Comparison of ENCODE assay signal across 23 mouse cellular contexts in the genomic region with DNA sequence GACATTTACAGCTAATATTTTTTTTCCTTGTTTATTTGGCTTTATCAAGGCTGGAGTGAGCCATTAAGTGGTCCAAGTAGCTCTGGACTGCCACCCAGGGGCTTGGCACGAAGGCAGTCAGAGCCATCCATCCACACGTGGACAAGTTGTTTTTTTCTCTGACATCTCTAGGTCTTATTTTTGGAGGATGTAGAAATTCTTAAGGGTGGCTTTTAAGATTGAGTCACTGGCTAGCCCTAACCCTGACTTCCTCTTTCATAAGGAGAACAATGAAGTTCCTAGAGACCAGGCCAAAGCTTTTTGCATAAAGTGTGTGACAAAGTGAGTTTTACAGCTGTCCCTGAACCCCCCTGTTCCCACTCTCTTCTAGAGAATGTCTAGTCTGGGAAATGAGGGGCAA. TPM values are rescaled to one million over a fixed set of nuclear protein-coding genes. Genes with fewer than 3 reads are reported as not detected.
DNase-seq lines count a peak whose midpoint lies in the region; ATAC-seq and TF ChIP-seq lines count a peak whose summit lies in the region.
"Had no signal": no experiment of that assay in that cellular context is flagged by ENCODE, and none has a peak within 500 bp of the region (broad histone marks: within the 10 kb centered on the region; RNA-seq: fewer than 3 reads in every experiment).

No protein-coding gene starts in this region.

- ATAC-seq in granulocyte monocyte progenitor cell, adult 5-6 weeks (replicated peaks; ENCODE audit: poor library complexity, severe bottlenecking) = peak; percentile 84
- peak; percentile 51 for ATAC-seq in monocyte, adult 5-6 weeks (replicated peaks; ENCODE audit: insufficient number of reproducible peaks, low FRiP score, low TSS enrichment, poor library complexity, severe bottlenecking)
- ATAC-seq in activated CD4-positive, CD25-positive, alpha-beta regulatory T cell, adult 4 months = no peak
- ATAC-seq: forebrain, embryonic 13.5 days; liver, embryonic 12.5 days; midbrain, embryonic 16.5 days; Patski had no signal

- no peak overlapping the region for H3K9ac ChIP-seq in MEL (ENCODE audit: control insufficient read depth, low read depth, low read length, poor library complexity, severe bottlenecking)
- H3K9ac ChIP-seq: forebrain, embryonic 13.5 days; heart, embryonic 13.5 days; hindbrain, embryonic 14.5 days; liver, embryonic 12.5 days; neural tube, embryonic 12.5 days had no signal

- H3K27ac ChIP-seq in layer of hippocampus, adult 2 months = peak overlapping the region; percentile 36; the same call in 1 of the 2 replicates
- no peak overlapping the region for H3K27ac ChIP-seq in MEL (ENCODE audit: control insufficient read depth, low read depth, low read length)
- H3K27ac ChIP-seq: forebrain, embryonic 13.5 days; heart, embryonic 13.5 days; hindbrain, embryonic 14.5 days; liver, embryonic 12.5 days; neural tube, embryonic 12.5 days had no signal

- no peak for TF ChIP-seq CTCF in layer of hippocampus, adult 2 months (conservative IDR thresholded peaks at IDR 0.05)
- no peak for TF ChIP-seq CTCF in MEL (IDR thresholded peaks at IDR 0.05 in 2 of 3, conservative IDR thresholded peaks at IDR 0.05 in 1 of 3; ENCODE audit: control insufficient read depth in 1 of 3, insufficient read depth in 1 of 3, low read depth in 2 of 3, low read length in 3 of 3, poor library complexity in 1 of 3, severe bottlenecking in 1 of 3)

- H3K9me3 ChIP-seq in MEL (replicated peaks; ENCODE audit: insufficient read depth, low read length) = no peaks in the 10 kb centered on the region
- H3K9me3 ChIP-seq: forebrain, embryonic 13.5 days; heart, embryonic 13.5 days; liver, embryonic 12.5 days; megakaryocyte, embryonic 14.5 days; neural tube, embryonic 12.5 days had no signal

- peaks cover 7 to 12% of the 10 kb centered on the region in 2 experiments for H3K4me1 ChIP-seq in MEL (ENCODE audit: control insufficient read depth in 1 of 2, insufficient read depth in 2 of 2, low read length in 2 of 2)

- TF ChIP-seq RAD21 in MEL (IDR thresholded peaks at IDR 0.05; ENCODE audit: low read depth, low read length) = no peak

- H3K27me3 ChIP-seq in MEL (ENCODE audit: control insufficient read depth in 1 of 2, insufficient read depth in 2 of 2, low read length in 2 of 2) = no peaks in the 10 kb centered on the region
- H3K27me3 ChIP-seq: forebrain, embryonic 13.5 days; heart, embryonic 13.5 days; liver, embryonic 12.5 days; megakaryocyte, embryonic 14.5 days; neural tube, embryonic 12.5 days; Patski had no signal

- no peak overlapping the region for H3K4me3 ChIP-seq in layer of hippocampus, adult 2 months
- no peak overlapping the region for H3K4me3 ChIP-seq in MEL (ENCODE audit: control insufficient read depth in 1 of 2, insufficient read depth in 1 of 2, low read depth in 2 of 2, low read length in 2 of 2)
- H3K4me3 ChIP-seq: forebrain, embryonic 13.5 days; heart, embryonic 13.5 days; liver, embryonic 12.5 days; megakaryocyte, embryonic 14.5 days; neural tube, embryonic 12.5 days had no signal

- no peak for TF ChIP-seq POLR2A in MEL (IDR thresholded peaks at IDR 0.05; ENCODE audit: control insufficient read depth in 1 of 2, insufficient read depth in 1 of 2, low read depth in 1 of 2, low read length in 2 of 2, poor library complexity in 1 of 2)

- DNase-seq in layer of hippocampus, adult 2 months (ENCODE audit: low spot score in 2 of 2) = no peak
- DNase-seq in layer of hippocampus, postnatal 25 days (ENCODE audit: extremely low spot score in 1 of 2, low spot score in 1 of 2) = no peak
- DNase-seq in MEL (ENCODE audit: low read depth, low spot score) = peak; percentile 73
- no peak for DNase-seq in cerebellum, postnatal 14 days
- DNase-seq in cerebellum, adult 18-20 months = no peak
- DNase-seq: cerebellum, adult 11-12 months; embryo, embryonic 11 days; kidney, adult 11 months; kidney, postnatal 36 days; left cerebral cortex, postnatal 4 days; right cerebral cortex, postnatal 25 days; thymus, postnatal 25 days had no signal

- no peaks in the 10 kb centered on the region for H3K79me2 ChIP-seq in MEL (ENCODE audit: control insufficient read depth, insufficient read depth, low read length, poor library complexity)

- H3K36me3 ChIP-seq in MEL (ENCODE audit: control insufficient read depth in 1 of 2, insufficient read depth in 2 of 2, low read length in 2 of 2) = peaks cover 0 to 19% of the 10 kb centered on the region in 2 experiments; a peak in 2 of 4 replicates

- no peak for TF ChIP-seq EP300 in MEL (IDR thresholded peaks at IDR 0.05; ENCODE audit: low read depth in 1 of 2, low read length in 2 of 2)

TF ChIP-seq in MEL, 35 proteins besides CTCF, POLR2A, EP300 and RAD21:
- TF ChIP-seq GATA1 (IDR thresholded peaks at IDR 0.05; ENCODE audit: low read depth, low read length) (no peak), E2F4 (IDR thresholded peaks at IDR 0.05; ENCODE audit: borderline replicate concordance, low read depth, low read length) (no peak), ETS1 (IDR thresholded peaks at IDR 0.05; ENCODE audit: low read depth, low read length) (no peak), POLR2AphosphoS5 (IDR thresholded peaks at IDR 0.05; ENCODE audit: borderline replicate concordance, low read depth, low read length) (no peak), RCOR1 (IDR thresholded peaks at IDR 0.05; ENCODE audit: low read depth, low read length) (no peak), CHD2 (IDR thresholded peaks at IDR 0.05; ENCODE audit: low read length) (no peak), SMC3 (IDR thresholded peaks at IDR 0.05; ENCODE audit: low read depth, low read length) (no peak), CHD1 (IDR thresholded peaks at IDR 0.05; ENCODE audit: low read depth, low read length) (no peak), ZNF384 (IDR thresholded peaks at IDR 0.05; ENCODE audit: low read depth, low read length) (no peak), ELF1 (IDR thresholded peaks at IDR 0.05; ENCODE audit: low read depth, low read length) (no peak), JUND (IDR thresholded peaks at IDR 0.05; ENCODE audit: low read depth, low read length) (no peak), POLR2AphosphoS2 (IDR thresholded peaks at IDR 0.05; ENCODE audit: low read length) (no peak), GABPA (IDR thresholded peaks at IDR 0.05; ENCODE audit: low read depth, low read length) (no peak), MYB (IDR thresholded peaks at IDR 0.05; ENCODE audit: low read depth, low read length) (no peak)

RNA-seq across cellular contexts. Expression of gene Mocs2, which starts 16.5 kb away (rescaled TPM):
- 10 to 100 TPM; 79.8 to 86.7 TPM for total RNA-seq in layer of hippocampus, adult 2 months (2021)
- total RNA-seq in layer of hippocampus, postnatal 25 days (2021) = 10 to 100 TPM; 83.6 to 85.9 TPM
- total RNA-seq in MEL (2012; rRNA removed) = 46.9 and 59.2 TPM in 2 replicates
- polyA plus RNA-seq in MEL (2012; ENCODE audit: insufficient read depth in 1 of 2, insufficient read length in 2 of 2, low read depth in 1 of 2, low replicate concordance in 2 of 2, missing spikeins in 1 of 2) = 10 to 100 TPM in 1 of 2 experiments, not detected in 1; 37.4 TPM
- total RNA-seq in granulocyte monocyte progenitor cell, adult 5-6 weeks (2014; fragmentation: Nextera tagmentation) = 30.9 and 53.5 TPM in 2 replicates
- 43.8 and 45.1 TPM in 2 replicates for total RNA-seq in granulocyte monocyte progenitor cell, adult 5-6 weeks (2017)
- 22.6 to 25.6 TPM (median 23.7 TPM) in 3 replicates for total RNA-seq in monocyte, adult 5-6 weeks (2017)
- 10 to 100 TPM; 46.8 to 50.3 TPM for polyA plus RNA-seq in activated CD4-positive, CD25-positive, alpha-beta regulatory T cell, adult 4 months (2017; shearing (Covaris generic))
